Mouse (Mus musculus): Measurements from ENCODE around the gene Bak1. TPM values are rescaled to one million over a fixed set of nuclear protein-coding genes. Genes with fewer than 3 reads are reported as not detected.

The Bak1 gene
- total RNA-seq, 2 experiments from 2014 or later, result 40.4 to 43.2 TPM

DNA sequence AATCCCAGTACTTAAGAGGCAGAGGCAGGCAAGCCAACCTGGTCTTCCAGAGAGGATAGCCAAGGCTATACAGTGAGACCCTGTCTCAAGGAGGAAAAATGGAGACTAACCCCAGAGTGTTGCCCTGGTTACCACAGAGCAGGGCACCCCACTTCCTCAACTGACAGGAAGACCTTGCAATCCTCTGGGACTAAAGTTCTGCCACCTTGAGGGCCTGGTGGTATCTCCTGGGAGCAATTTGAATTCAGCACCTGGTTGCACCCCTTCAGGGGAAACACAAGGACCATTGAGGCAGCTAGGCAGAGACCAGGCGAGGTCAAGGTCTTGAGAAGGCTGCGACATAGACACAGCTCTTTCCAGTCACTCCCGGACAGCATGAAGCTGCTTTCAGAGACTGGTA is 2.9 kb downstream of the Bak1 start:
- DNase-seq, result no peak
- intact Hi-C loops (cut with DNase I), result loop anchor here (2.0 to 5.0 kb wide), 2 partner anchors 21 to 94 kb away; partner anchors contain the start of gene Phf1

DNA sequence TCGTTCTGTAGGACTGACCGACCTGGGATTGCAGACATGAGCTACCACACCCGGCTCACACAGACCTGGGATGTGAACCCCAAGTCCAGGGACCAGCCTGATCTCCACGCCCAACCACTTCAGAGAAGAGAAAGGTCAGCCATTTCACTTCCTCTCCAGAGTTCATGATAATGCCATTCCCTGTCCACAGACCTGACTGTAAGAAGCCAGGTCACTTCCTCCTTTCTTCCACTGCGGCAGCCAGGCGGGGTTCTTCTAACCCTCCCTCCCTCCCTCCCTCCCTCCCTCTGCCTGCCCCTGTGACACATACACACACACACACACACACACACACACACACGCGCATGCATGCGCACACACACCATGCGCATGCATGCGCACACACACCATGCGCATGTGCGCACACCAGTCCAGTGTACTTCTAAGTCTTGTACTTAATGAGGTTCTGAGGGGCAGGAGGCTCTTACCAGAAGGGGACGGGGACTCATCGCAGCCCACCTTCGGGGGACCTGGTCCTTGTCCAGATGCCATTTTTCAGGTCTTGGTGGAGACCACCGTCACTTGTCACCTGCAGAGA is 3.4 kb downstream of the Bak1 start:
- intact Hi-C loops (cut with DNase I), result loop anchor here (2.0 to 5.0 kb wide), 2 partner anchors 21 to 93 kb away; partner anchors contain the start of gene Phf1
- no peak for DNase-seq

DNA sequence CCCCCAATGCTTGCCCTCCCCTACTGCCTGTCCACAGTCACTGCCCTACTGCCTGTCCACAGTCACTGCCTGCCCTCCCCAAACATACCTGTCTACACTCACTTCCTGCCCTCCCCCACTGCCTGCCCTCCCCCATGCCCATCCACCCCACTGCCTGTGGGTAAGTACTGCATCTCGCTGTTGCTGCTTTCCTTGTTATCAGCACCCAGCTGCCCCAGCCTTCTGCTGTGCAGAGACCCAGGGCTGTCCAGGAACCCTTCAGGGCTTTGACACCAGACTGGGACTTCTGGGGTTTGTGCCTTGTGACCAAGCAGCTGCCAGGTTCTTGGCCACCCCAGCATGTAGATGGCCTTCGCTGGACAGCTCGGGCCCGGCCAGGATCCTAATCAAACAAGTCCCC is 5.5 kb downstream of the Bak1 start:
- intact Hi-C loops (cut with DNase I), result no loop called here
- DNase-seq, result no peak

DNA sequence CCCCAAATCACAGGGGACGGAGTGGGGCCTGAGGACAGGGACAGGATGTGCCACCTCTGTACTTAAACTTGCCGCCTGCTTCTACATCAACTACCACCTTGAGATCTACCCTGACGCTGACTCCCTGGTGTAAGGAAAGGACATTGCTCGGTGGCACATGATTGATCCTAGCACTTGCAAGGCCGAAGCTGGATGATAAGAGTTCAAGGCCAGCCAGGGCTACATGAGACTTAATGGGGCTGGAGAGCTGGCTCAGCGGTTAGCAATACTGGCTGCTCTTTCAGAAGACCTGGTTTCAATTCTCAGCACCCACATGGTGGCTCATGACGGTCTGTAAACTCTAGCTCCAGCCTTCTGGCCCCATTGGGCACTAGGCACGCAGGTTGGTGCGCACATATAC is 7.1 kb downstream of the Bak1 start:
- no peak for DNase-seq
- intact Hi-C loops (cut with DNase I), result no loop called here

DNA sequence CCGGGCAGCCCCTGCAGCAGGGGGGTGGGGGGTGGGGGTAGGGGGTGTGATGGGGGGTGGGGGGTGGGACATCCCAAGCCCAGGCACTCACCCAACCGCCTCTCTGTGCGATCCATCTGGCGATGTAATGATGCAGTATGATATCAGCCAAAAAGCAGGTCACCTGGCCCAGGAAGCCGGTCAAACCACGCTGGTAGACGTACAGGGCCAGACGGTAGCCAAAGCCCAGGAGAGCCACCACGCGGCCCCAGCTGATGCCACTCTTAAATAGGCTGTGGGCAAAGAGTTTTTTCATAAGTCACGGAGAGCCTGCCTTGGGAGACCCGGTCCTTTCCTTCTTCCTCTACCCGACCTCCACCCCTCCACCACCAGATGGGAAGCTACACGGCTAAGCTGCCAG is 7.7 kb downstream of the Bak1 start:
- intact Hi-C loops (cut with DNase I), result no loop called here
- DNase-seq, result no peak

DNA sequence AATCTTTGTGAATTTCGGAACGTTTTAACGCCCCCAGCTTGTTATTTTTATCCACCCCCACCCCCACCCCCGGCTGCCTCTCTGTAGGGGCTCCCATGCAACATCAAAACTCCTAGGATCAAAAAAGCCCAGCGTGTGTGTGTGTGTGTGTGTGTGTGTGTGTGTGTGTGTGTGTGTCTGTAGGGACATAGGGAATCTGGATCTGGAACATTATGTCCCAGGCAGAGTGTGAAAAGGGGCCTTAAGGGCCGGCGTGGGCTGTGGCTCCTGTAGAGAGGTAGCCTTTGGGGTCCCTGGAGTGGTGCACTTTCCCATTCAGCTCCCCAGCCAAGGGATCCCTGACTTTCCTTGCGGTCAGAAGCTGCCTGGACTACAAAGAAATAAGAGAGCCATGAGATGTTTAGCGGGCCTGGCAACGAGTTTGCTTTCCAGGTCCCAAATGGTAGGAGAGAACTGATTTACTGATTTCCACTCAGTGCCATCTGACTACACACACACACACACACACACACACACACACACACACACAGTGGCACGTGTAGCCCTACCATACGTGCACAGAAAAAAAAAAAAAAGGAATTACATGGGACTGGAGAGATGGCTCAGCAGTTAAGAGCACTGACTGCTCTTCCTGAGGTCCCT is 10.1 kb downstream of the Bak1 start:
- DNase-seq, result peak in 1 of 2 experiments; percentile 46
- intact Hi-C loops (cut with DNase I), result no loop called here

DNA sequence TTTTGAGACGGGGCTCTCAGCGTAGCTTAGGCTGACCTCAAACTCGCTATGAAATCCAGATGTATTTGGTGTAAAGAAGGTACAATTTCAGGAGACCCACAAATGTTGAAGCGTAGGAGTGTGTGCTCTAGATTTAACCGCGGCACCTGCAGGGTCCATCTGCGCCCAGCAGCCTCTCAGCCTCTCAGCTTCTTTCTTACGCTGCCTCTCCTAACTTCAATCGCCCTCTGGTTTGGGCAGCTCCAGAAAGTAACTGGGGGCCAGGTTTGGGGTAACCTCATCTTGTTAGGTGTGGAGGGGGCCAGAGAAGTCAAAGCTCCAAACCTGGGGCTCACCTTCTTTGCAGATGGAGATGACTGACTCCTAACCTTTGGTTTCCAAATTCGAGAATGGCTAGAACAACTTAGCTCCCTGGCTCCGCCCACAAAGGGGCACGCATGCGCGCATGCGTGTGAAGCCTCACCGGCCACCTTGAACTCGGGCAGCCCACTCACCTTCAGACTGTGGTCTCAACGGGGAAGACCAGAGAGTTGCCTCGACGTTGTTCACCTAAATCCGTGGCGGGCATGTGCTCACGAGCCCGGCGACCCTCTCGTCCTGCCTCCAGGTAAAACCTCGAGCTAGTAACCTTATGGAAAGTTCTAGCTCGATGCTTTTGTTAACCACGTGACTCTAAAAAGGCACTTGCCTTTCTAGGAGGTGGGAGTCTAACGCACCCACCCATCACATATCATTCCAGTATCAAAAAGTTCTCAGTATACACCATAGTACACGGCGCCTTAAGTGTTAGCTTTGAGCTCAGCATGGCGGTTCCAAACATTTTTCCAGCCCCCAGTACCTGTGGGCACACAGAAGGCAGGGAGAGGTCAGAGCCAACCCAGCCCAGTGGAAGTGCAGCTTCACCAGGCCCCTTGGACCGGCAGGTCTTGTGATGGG is 11.0 kb downstream of the Bak1 start:
- peak; percentile 89 to 93 for DNase-seq
- intact Hi-C loops (cut with DNase I), result no loop called here

DNA sequence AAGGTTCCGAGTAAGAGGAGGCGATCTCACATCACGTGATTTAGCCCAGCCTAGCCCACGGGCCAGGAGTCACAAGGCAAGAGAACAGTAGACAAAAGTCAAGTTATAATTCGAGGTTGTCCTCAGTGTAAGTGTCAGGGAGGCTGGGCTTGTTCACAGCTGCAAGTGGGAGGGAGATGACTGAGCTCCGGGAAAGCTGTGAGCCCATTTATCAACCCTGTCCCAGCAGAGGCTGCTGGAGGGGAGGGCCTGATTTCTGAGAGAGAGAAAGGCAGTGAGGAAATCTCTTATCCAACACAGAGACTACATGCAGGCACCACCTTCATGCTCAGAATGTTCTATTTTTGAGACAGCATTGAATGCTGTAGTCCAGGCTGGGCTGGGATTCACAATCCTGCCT is 15.9 kb downstream of the Bak1 start:
- intact Hi-C loops (cut with DNase I), result no loop called here
- no peak for DNase-seq

DNA sequence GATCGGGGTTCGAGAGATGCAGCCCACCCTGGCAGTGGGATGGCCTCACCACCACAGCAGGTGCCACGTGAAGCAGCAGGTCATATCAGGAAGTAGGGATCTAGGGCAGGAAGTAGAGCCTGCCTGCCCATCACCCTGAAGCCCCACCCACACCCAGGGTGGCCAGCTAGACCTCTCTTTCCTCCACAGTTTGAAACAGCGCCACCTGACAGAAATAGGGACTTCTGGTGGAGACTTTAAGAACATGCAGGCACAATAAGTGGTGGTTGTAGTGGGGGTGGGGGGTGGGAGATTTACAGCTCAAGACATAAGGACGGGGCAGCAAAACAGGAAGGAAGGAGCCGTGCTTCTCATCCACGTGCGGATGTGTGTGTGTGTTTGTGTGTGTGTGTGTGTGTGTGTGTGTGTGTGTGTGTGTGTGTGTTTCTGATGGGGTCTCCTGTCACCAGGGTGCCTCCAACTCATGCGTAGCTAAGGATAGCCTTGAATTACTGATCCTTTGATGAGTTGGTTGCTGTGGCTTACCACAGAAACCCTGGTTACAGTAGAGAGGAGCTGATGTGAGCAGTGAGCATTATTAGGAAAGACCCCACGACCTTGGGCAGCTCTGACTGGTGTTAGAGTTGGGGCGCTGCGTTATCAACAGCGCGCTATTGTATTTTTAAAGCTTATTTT is 16.7 kb downstream of the Bak1 start:
- DNase-seq, result peak in 1 of 2 experiments; percentile 42
- intact Hi-C loops (cut with DNase I), result no loop called here

DNA sequence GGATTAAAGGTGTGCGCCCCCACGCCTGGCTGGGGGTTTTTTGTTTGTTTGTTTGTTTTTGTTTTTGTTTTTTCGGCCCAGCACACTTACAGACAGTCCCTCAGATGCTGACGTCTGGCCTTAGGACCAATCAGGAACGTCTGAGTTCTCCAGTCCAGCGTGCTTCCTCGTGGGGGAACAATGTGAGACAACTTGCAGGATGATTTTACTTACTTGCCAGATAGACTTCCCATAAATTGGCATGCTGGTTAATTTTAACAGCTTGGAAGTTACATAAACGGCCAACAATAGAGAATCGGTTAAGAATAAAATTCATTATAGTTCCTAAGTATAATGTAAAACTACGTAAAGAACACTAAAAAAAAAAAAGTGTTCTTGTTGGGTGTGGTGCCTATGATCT is 17.6 kb downstream of the Bak1 start:
- DNase-seq, result no peak

DNA sequence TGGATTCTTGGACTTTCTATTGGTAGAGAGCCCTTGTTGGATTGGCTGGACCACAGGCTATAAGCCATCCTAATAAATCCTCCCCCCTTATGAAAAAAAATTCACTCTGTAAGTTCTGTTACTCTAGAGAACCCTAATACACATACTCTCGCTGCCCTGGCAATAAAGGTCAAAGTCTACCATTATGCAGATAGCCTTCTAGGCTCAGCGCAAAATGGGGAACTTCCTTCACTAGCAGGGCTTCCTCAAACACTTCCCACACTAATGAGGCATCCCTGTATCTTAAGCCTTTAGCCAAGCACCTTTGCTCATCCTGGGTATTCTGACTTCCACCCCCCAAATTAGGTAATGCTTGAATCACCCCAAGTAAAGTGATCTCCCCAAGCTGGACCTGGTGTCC is 20.5 kb downstream of the Bak1 start:
- intact Hi-C loops (cut with DNase I), result no loop called here
- no peak for DNase-seq

More for the DNA sequence above, 17.6 kb downstream of the Bak1 start:
- intact Hi-C loops (cut with DNase I), result no loop called here

DNA sequence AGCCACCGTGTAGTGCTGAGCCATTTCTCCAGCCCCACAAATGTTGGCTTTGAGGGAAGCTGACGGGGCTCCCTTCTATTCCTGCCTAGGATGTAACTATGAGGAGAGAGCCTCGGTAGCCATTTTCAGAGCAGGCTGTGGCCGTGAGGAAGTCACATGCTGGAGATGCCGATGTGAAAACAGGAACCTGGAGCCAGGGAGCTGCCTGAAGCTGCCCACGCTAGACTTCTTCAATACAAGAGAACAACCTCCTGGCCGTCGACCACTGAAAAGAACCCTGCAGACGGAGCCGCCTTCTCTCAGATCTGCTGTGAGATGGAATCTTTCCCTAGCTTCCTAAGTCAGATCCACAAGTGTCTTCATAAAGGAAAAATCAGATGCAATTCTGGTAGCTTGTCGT is 23.2 kb downstream of the Bak1 start:
- DNase-seq, result no peak
- intact Hi-C loops (cut with DNase I), result loop anchor here (2.0 kb wide), 1 partner anchor 19 kb away; no protein-coding TSS in a partner anchor

DNA sequence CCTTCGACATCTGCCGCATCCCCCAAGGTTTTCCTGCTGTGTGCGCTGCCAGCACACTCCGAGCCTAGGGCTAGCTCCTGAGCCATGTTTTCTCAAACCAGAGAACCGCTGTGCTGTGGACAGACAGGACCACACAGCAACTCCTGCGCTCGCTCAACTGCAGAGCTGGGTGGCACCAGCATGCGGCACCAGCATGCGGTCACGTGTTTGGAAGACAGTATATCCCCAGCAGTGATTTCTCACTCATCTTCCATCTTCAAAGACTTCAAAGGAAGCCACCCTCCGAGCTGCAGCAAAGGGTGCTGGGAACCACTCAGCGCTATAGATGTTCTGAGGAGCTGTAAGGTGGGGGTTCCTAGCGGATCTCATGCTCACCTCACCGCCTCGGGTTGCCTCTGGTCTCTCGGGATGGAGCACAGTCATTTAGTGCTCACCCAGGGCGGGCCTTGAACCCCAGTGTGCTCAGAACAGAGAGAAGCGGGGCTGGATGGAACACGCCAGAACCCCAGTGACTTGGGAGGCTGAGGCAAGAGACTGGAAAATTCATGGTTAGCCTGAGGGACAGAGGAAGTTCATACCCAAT is 23.8 kb downstream of the Bak1 start:
- intact Hi-C loops (cut with DNase I), result loop anchor here (2.0 kb wide), 1 partner anchor 20 kb away; no protein-coding TSS in a partner anchor
- DNase-seq, result no peak

DNA sequence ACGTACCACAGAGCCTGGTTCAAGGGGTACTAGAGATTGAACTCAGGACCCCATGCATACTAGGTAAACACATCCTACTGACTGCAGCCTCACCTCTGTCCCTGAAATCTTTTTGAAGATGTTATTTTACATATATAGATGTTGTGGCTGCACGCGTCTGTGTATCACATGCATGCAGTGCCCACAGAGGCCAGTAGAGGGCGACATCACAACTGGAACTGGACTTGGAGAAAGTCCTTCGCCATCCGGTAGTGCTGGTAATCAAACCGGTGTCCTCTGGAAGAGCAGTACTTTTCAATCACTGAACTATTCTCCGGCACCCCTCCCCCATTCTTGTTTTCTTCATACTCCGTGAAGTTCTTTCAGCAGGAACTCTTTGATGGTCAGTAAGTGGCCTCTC is 24.4 kb downstream of the Bak1 start:
- intact Hi-C loops (cut with DNase I), result loop anchor here (2.0 kb wide), 1 partner anchor 20 kb away; no protein-coding TSS in a partner anchor
- DNase-seq, result peak; percentile 49 to 78

DNA sequence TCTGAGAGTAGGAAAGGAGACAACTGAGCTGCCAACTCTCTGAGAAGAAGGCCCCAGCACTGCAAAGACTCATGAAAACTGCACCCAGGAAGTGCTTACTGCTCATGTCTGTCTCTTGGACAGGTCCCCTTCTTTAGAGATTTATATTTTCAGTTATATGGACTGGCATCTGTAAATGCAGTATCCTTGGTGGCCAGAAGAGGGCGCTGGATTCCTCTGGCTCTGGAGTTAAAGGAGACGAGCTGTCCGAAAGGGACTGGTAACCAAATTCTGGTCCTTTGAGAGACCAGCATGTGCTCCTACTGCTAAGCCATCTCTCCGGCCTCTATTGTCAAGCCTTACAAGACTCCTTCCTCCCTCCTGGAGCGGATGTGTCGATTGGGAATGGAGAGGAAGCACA is 26.9 kb downstream of the Bak1 start:
- intact Hi-C loops (cut with DNase I), result no loop called here

DNA sequence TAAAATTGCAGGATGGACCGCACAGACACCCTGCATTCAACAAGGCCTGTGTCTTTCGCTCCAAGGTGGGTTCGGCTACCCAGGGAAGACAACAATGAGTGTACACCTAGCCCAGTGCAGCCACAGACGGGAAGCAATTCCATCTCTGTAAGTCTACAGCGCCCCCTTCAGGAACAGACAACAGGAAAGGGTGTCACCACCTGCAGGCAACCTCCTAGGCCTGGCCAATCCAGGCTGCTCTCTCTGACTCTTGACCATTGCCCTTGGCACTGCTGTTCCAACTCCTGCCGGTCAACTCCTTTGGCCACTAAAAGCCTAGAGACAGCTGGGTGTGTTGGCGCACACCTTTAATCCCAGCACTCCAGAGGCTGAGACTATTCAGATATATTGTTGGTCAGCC is 27.7 kb downstream of the Bak1 start:
- DNase-seq, result peak in 1 of 2 experiments; percentile 40
- intact Hi-C loops (cut with DNase I), result no loop called here

More for the DNA sequence above, 26.9 kb downstream of the Bak1 start:
- peak in 1 of 2 experiments; percentile 34 for DNase-seq

DNA sequence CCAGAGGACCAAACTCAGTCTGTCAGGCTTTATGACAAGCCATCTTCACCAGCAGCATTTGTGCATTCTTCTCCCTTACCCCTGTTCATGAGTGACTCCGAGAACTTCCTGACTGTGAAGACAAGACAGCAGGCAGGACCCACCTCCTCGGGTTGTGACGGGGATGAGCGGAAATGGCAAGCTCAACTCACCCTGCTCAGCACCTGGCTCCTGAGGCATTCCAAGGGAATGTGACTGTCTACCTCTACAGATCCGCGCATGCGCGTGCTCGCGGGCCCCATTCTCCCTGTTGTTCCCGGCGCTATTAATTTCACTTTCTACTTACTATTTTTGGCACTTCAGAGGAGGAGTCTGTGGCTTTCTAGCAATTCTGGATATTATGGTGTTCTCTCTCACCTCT is 28.8 kb downstream of the Bak1 start:
- no peak for DNase-seq

DNA sequence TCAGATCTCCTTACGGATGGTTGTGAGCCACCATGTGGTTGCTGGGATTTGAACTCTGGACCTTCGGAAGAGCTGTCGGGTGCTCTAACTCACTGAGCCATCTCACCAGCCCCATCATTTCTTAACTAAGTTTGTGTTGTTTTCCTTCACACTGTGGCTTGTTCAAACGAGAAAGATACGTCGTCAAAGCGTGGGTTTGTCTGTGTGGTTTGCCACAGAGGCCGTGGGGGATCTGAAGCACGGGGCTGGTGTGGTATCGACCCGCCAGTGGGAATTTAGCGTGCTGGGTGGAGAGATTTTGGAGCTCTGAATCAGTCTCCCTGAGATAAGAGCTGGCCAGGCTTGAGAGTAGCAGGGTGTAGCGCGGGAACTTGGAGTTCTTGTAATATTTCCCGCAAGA is 30.5 kb downstream of the Bak1 start:
- no peak for DNase-seq
- intact Hi-C loops (cut with DNase I), result no loop called here

More for the DNA sequence above, 28.8 kb downstream of the Bak1 start:
- intact Hi-C loops (cut with DNase I), result no loop called here

DNA sequence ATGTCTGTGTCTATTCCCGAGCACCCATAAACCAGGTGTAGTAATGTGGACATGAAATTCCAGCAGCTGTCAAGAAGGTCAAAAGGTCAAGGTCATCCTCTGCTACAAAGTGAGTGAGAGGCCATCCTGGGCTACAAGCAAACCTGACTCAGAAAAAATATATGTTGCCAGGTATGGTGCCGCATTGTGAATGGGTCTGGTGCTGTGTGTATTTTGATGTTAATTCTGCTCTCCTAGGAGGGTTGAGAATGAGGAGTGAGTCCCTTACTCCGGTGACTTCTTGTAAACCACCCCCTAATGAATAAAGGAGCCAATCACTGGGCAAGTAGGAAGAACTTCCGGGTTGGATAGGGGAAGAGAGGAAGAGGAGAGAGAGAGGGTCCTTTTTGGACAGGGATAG is 31.1 kb downstream of the Bak1 start:
- no peak for DNase-seq
- intact Hi-C loops (cut with DNase I), result no loop called here

DNA sequence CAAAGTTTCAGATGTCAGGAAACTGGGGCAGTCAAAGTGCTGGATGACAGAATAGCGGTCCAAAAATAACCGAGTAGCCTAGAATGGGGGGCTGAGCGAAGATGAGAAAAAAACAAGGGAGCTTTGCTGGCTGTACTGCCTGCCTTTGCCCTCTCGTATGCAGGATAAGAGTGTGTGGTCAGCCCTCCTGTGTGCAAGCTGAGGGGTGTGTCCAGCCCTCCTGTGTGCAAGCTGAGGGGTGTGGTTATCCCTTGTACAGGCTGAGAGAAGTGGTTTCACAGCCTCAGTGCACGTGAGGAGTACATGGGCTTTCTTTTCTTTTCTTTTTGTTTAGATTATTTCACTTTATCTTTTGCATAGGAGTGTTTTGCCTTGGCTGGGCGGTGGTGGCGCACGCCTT is 33.2 kb downstream of the Bak1 start:
- no peak for DNase-seq
- intact Hi-C loops (cut with DNase I), result no loop called here
